Mouse (Mus musculus): Measurements from ENCODE around the gene Olfr952. TPM values are rescaled to one million over a fixed set of nuclear protein-coding genes. Genes with fewer than 3 reads are reported as not detected.

Gene Olfr952
- polyA plus RNA-seq (2015; fragmentation: Nextera tagmentation; extraction: Ambion mirVana), result not detected in 2 replicates

GRCm38 (mm10) chr9:39427048-39427447 is at the start of gene Olfr952:
Gene Olfr952, minus strand, starts transcription at chr9:39427148.
- H3K27me3 ChIP-seq (ENCODE audit: control insufficient read depth, insufficient read depth, low read depth, low read length), result no peaks in the 10 kb centered on the region
- no peak for ATAC-seq (ENCODE audit: low read depth)
- no peak within 1 kb of the TSS for H3K9ac ChIP-seq (ENCODE audit: low read depth, low read length)
- H3K27ac ChIP-seq (ENCODE audit: low read length), result no peak within 1 kb of the TSS
- no peak within 1 kb of the TSS for H3K4me2 ChIP-seq (ENCODE audit: low read depth, low read length)
- no peaks in the 10 kb centered on the region for H3K4me1 ChIP-seq (ENCODE audit: control insufficient read depth, low read depth, low read length)
- no peak within 1 kb of the TSS for H3K4me3 ChIP-seq (ENCODE audit: low read depth, low read length)
- no peaks in the 10 kb centered on the region for H3K9me3 ChIP-seq (replicated peaks; ENCODE audit: control insufficient read depth, low read length)
- H3K36me3 ChIP-seq (ENCODE audit: control insufficient read depth, insufficient read depth), result no peaks in the 10 kb centered on the region

- H3K9me3 ChIP-seq (replicated peaks; ENCODE audit: control insufficient read depth, low read length), result no peaks in the 10 kb centered on the region
- no peaks in the 10 kb centered on the region for H3K4me1 ChIP-seq (ENCODE audit: control insufficient read depth, low read depth, low read length)
- no peak for ATAC-seq (ENCODE audit: low read depth)
- no peak within 1 kb of the TSS for H3K27ac ChIP-seq (ENCODE audit: low read length)
- no peaks in the 10 kb centered on the region for H3K27me3 ChIP-seq (ENCODE audit: control insufficient read depth, insufficient read depth, low read depth, low read length)
- no peak within 1 kb of the TSS for H3K4me3 ChIP-seq (ENCODE audit: low read depth, low read length)
- 27% methylated on average over 1 of the region's 1 CpGs for WGBS (ENCODE audit: insufficient replicate concordance)
- H3K9ac ChIP-seq (ENCODE audit: low read depth, low read length), result no peak within 1 kb of the TSS
- no peaks in the 10 kb centered on the region for H3K36me3 ChIP-seq (ENCODE audit: control insufficient read depth, insufficient read depth)
- no peak within 1 kb of the TSS for H3K4me2 ChIP-seq (ENCODE audit: low read depth, low read length)
These were observed 44.9 kb upstream of the Olfr952 start, which contains the start of gene Olfr955 for GRCm38 (mm10) chr9:39471844-39472243. Gene Olfr955, minus strand, starts transcription at chr9:39471944.

GRCm38 (mm10) chr9:39456401-39456800 is 29.5 kb upstream of the Olfr952 start, which contains the start of gene Olfr954:
Gene Olfr954, plus strand, starts transcription at chr9:39456701.
- Histone ChIP-seq H3K4me3 (ENCODE audit: low read depth, low read length) (no peak within 1 kb of the TSS), H3K9ac (ENCODE audit: low read depth, low read length) (no peak within 1 kb of the TSS), H3K27me3 (ENCODE audit: control insufficient read depth, insufficient read depth, low read depth, low read length) (no peaks in the 10 kb centered on the region), H3K36me3 (ENCODE audit: control insufficient read depth, insufficient read depth) (no peaks in the 10 kb centered on the region), H3K27ac (ENCODE audit: low read length) (no peak within 1 kb of the TSS), H3K9me3 (replicated peaks; ENCODE audit: control insufficient read depth, low read length) (no peaks in the 10 kb centered on the region), H3K4me2 (ENCODE audit: low read depth, low read length) (no peak within 1 kb of the TSS), H3K4me1 (ENCODE audit: control insufficient read depth, low read depth, low read length) (no peaks in the 10 kb centered on the region)
- 61% methylated on average over 6 of the region's 6 CpGs for WGBS (ENCODE audit: insufficient replicate concordance)
- no peak for ATAC-seq (ENCODE audit: low read depth)

- 75% methylated on average over 2 of the region's 2 CpGs for WGBS (ENCODE audit: insufficient replicate concordance)
- ATAC-seq (ENCODE audit: low read depth), result no peak
- Histone ChIP-seq H3K36me3 (ENCODE audit: control insufficient read depth, insufficient read depth) (no peaks in the 10 kb centered on the region), H3K4me2 (ENCODE audit: low read depth, low read length) (no peak within 1 kb of the TSS), H3K4me1 (ENCODE audit: control insufficient read depth, low read depth, low read length) (no peaks in the 10 kb centered on the region), H3K9ac (ENCODE audit: low read depth, low read length) (no peak within 1 kb of the TSS), H3K4me3 (ENCODE audit: low read depth, low read length) (no peak within 1 kb of the TSS), H3K27ac (ENCODE audit: low read length) (no peak within 1 kb of the TSS), H3K9me3 (replicated peaks; ENCODE audit: control insufficient read depth, low read length) (no peaks in the 10 kb centered on the region), H3K27me3 (ENCODE audit: control insufficient read depth, insufficient read depth, low read depth, low read length) (no peaks in the 10 kb centered on the region)
These were observed 39.8 kb downstream of the Olfr952 start, which contains the start of gene Olfr951 for GRCm38 (mm10) chr9:39387110-39387509. Gene Olfr951, plus strand, starts transcription at chr9:39387410.

Other genes starting within 250 kb of the Olfr952 start
- not detected in 2 replicates for gene Olfr944, start 225.2 kb downstream of the Olfr952 start, polyA plus RNA-seq (2015; fragmentation: Nextera tagmentation; extraction: Ambion mirVana)
- gene Olfr1537, start 177.2 kb downstream of the Olfr952 start, polyA plus RNA-seq (2015; fragmentation: Nextera tagmentation; extraction: Ambion mirVana), result not detected in 2 replicates
- not detected in 2 replicates for gene Olfr945, start 150.3 kb downstream of the Olfr952 start, polyA plus RNA-seq (2015; fragmentation: Nextera tagmentation; extraction: Ambion mirVana)
- not detected in 2 replicates for gene Olfr948, start 101.1 kb downstream of the Olfr952 start, polyA plus RNA-seq (2015; fragmentation: Nextera tagmentation; extraction: Ambion mirVana)
- gene Olfr951, start 39.7 kb downstream of the Olfr952 start, polyA plus RNA-seq (2015; fragmentation: Nextera tagmentation; extraction: Ambion mirVana), result not detected in 2 replicates
- gene Olfr954, start 29.6 kb upstream of the Olfr952 start, polyA plus RNA-seq (2015; fragmentation: Nextera tagmentation; extraction: Ambion mirVana), result not detected in 2 replicates
- gene Olfr955, start 44.8 kb upstream of the Olfr952 start, polyA plus RNA-seq (2015; fragmentation: Nextera tagmentation; extraction: Ambion mirVana), result not detected in 2 replicates
- not detected in 2 replicates for gene Olfr44, start 66.8 kb upstream of the Olfr952 start, polyA plus RNA-seq (2015; fragmentation: Nextera tagmentation; extraction: Ambion mirVana)
- gene Olfr957, start 88.7 kb upstream of the Olfr952 start, polyA plus RNA-seq (2015; fragmentation: Nextera tagmentation; extraction: Ambion mirVana), result not detected in 2 replicates
- not detected in 2 replicates for gene Olfr958, start 126.9 kb upstream of the Olfr952 start, polyA plus RNA-seq (2015; fragmentation: Nextera tagmentation; extraction: Ambion mirVana)
- gene Olfr959, start 148.4 kb upstream of the Olfr952 start, polyA plus RNA-seq (2015; fragmentation: Nextera tagmentation; extraction: Ambion mirVana), result not detected in 2 replicates
- gene AW551984, start 177.3 kb upstream of the Olfr952 start, polyA plus RNA-seq (2015; fragmentation: Nextera tagmentation; extraction: Ambion mirVana), result 3.1 and 4.1 TPM in 2 replicates
- not detected in 2 replicates for gene Olfr148, start 183.5 kb upstream of the Olfr952 start, polyA plus RNA-seq (2015; fragmentation: Nextera tagmentation; extraction: Ambion mirVana)
- gene Olfr960, start 194.2 kb upstream of the Olfr952 start, polyA plus RNA-seq (2015; fragmentation: Nextera tagmentation; extraction: Ambion mirVana), result not detected in 2 replicates
- gene Olfr961, start 217.9 kb upstream of the Olfr952 start, polyA plus RNA-seq (2015; fragmentation: Nextera tagmentation; extraction: Ambion mirVana), result not detected in 2 replicates
- not detected in 2 replicates for gene Olfr963, start 240.1 kb upstream of the Olfr952 start, polyA plus RNA-seq (2015; fragmentation: Nextera tagmentation; extraction: Ambion mirVana)